Mouse (Mus musculus): ENCODE measurements around the gene 4930432K21Rik.

The 4930432K21Rik gene

GRCm38 (mm10) chr8:84208381-84209380, 60.9 kb downstream of the 4930432K21Rik start:
- WGBS, result 41% methylated on average over 17 of the region's 17 CpGs

- WGBS, result 37% methylated on average over 34 of the region's 34 CpGs
Measured at GRCm38 (mm10) chr8:84210167-84210791, 62.5 kb downstream of the 4930432K21Rik start.

GRCm38 (mm10) chr8:84211202-84211601, 63.4 kb downstream of the 4930432K21Rik start:
- 81% methylated on average over 3 of the region's 3 CpGs for WGBS

GRCm38 (mm10) chr8:84211881-84212563, 64.2 kb downstream of the 4930432K21Rik start:
- WGBS, result 88% methylated on average over 31 of the region's 31 CpGs

- 89% methylated on average over 4 of the region's 4 CpGs for WGBS
Measured at GRCm38 (mm10) chr8:84213277-84213676, 65.5 kb downstream of the 4930432K21Rik start.

- WGBS, result 90% methylated on average over 11 of the region's 11 CpGs
Measured at GRCm38 (mm10) chr8:84217206-84217605, 69.4 kb downstream of the 4930432K21Rik start.

GRCm38 (mm10) chr8:84218143-84218542, 70.3 kb downstream of the 4930432K21Rik start:
- 94% methylated on average over 5 of the region's 5 CpGs for WGBS

GRCm38 (mm10) chr8:84220105-84220504, 72.3 kb downstream of the 4930432K21Rik start:
- 72% methylated on average over 7 of the region's 7 CpGs for WGBS

Data from cerebral cortex, adult 2 months (tissue).